Mouse (Mus musculus) kidney, embryonic 16.5 days (tissue): ENCODE measurements around the gene Ppef2. TPM values are rescaled to one million over a fixed set of nuclear protein-coding genes. Genes with fewer than 3 reads are reported as not detected.
"Not testable (repeated sequence)": the region's sequence is repeated elsewhere in the genome, so short reads cannot be mapped to it uniquely, and the experiment has no call there.

Experiments
- ATAC-seq: fragments of 200-750 bp; cut with Nextera tagmentation; 2 replicates; pipeline ENCODE4 v1.8.0; 2017; ENCODE audit warnings: moderate TSS enrichment; ENCODE audit not compliant: low FRiP score, low TSS enrichment
- H3K27ac ChIP-seq: fragments of 300-500 bp; sonication (generic); 2 replicates; pipeline ENCODE4 v1.5.1; 2014; ENCODE audit warnings: low read length
- H3K27me3 ChIP-seq: fragments of 300-500 bp; sonication (generic); 2 replicates; pipeline ENCODE4 v1.6.1; 2014; ENCODE audit warnings: low read length, control low read depth, mixed read lengths; ENCODE audit not compliant: insufficient read depth
- H3K36me3 ChIP-seq: fragments of 300-500 bp; sonication (generic); 2 replicates; pipeline ENCODE4 v1.6.1; 2014; ENCODE audit warnings: low read length, control low read depth, mixed read lengths; ENCODE audit not compliant: insufficient read depth
- H3K4me1 ChIP-seq: fragments of 300-500 bp; sonication (generic); 2 replicates; pipeline ENCODE4 v1.6.1; 2014; ENCODE audit warnings: low read length, control low read depth, mixed read lengths; ENCODE audit not compliant: insufficient read depth
- H3K4me2 ChIP-seq: fragments of 300-500 bp; sonication (generic); replicated peaks from 2 replicates; pipeline ENCODE4 v1.6.1; 2014; ENCODE audit warnings: low read depth, low read length
- H3K4me3 ChIP-seq: fragments of 300-500 bp; sonication (generic); 2 replicates; pipeline ENCODE4 v1.5.1; 2014; ENCODE audit warnings: mild to moderate bottlenecking, low read length
- H3K9ac ChIP-seq: fragments of 300-500 bp; sonication (generic); replicated peaks from 2 replicates; pipeline ENCODE4 v1.6.1; 2014; ENCODE audit warnings: low read length
- H3K9me3 ChIP-seq: fragments of 300-500 bp; sonication (generic); 2 replicates; pipeline ENCODE4 v1.6.1; 2016; ENCODE audit warnings: low read length, control low read depth
- WGBS: fragments of 180-500 bp; shearing (Covaris S2); extraction: QIAGEN DNeasy Blood & Tissue Kit; methylation state at CpG from one replicate; pipeline ENCODE4 v1.1.7; 2014; 5-methylcytosine and 5-hydroxymethylcytosine counted together
- polyA plus RNA-seq: library from polyadenylated mRNA; unstranded; fragments of >200 nt; fragmentation: Nextera tagmentation; extraction: Ambion mirVana; gene quantifications from 2 replicates; pipeline ENCODE4 v1.2.1, GENCODE M21; 2015

Gene Ppef2
- polyA plus RNA-seq, 1 experiment from 2014 or later: 0.37 TPM

GRCm38 (mm10) chr5:92204162-92205036 is 51.7 kb downstream of the Ppef2 start:
- H3K9ac ChIP-seq: no peak overlapping the region
- no peaks in the 10 kb centered on the region for H3K9me3 ChIP-seq
- H3K4me3 ChIP-seq: no peak overlapping the region
- H3K4me2 ChIP-seq: no peak overlapping the region
- ATAC-seq: no peak
- 0 out of 2 replicates have a peak overlapping the region, but pooled peaks have one; percentile 7 for H3K27ac ChIP-seq
- H3K27me3 ChIP-seq: no peaks in the 10 kb centered on the region
- H3K4me1 ChIP-seq: 0 out of 2 replicates have a peak, but pooled peaks cover 10% of the 10 kb centered on the region
- H3K36me3 ChIP-seq: peaks cover 26% of the 10 kb centered on the region
- 81% methylated on average over 6 of the region's 6 CpGs for WGBS

GRCm38 (mm10) chr5:92198266-92198665 is 57.8 kb downstream of the Ppef2 start:
- H3K4me2 ChIP-seq: no peak overlapping the region
- H3K27ac ChIP-seq: no peak overlapping the region
- no peak overlapping the region for H3K9ac ChIP-seq
- peaks cover 54% of the 10 kb centered on the region for H3K36me3 ChIP-seq
- no peak overlapping the region for H3K4me3 ChIP-seq
- no peaks in the 10 kb centered on the region for H3K9me3 ChIP-seq
- 78% methylated on average over 8 of the region's 8 CpGs for WGBS
- H3K27me3 ChIP-seq: no peaks in the 10 kb centered on the region
- no peaks in the 10 kb centered on the region for H3K4me1 ChIP-seq
- no peak; the same call in 1 of the 2 replicates for ATAC-seq

GRCm38 (mm10) chr5:92196895-92197811 is 58.9 kb downstream of the Ppef2 start:
- ATAC-seq: no peak

GRCm38 (mm10) chr5:92195716-92196115 is 60.4 kb downstream of the Ppef2 start:
- H3K4me2 ChIP-seq, H3K27me3 ChIP-seq, H3K4me3 ChIP-seq, H3K4me1 ChIP-seq, H3K9me3 ChIP-seq, ATAC-seq, H3K9ac ChIP-seq, H3K27ac ChIP-seq: not testable (repeated sequence)
- peaks cover 54% of the 10 kb centered on the region for H3K36me3 ChIP-seq
- 30% methylated on average over 2 of the region's 2 CpGs for WGBS

More at GRCm38 (mm10) chr5:92196895-92197811, 58.9 kb downstream of the Ppef2 start:
- Histone ChIP-seq H3K4me2 (no peak overlapping the region), H3K9me3 (no peaks in the 10 kb centered on the region), H3K4me1 (no peaks in the 10 kb centered on the region), H3K4me3 (no peak overlapping the region), H3K27ac (no peak overlapping the region), H3K27me3 (no peaks in the 10 kb centered on the region), H3K9ac (no peak overlapping the region), H3K36me3 (peaks cover 62% of the 10 kb centered on the region)
- WGBS: 84% methylated on average over 15 of the region's 15 CpGs

GRCm38 (mm10) chr5:92188881-92189483 is 67.1 kb downstream of the Ppef2 start:
- H3K36me3 ChIP-seq: peaks cover 46% of the 10 kb centered on the region
- H3K9me3 ChIP-seq: peaks cover 4% of the 10 kb centered on the region; the same call in 1 of the 2 replicates
- H3K4me2 ChIP-seq: no peak overlapping the region
- 97% methylated on average over 7 of the region's 7 CpGs for whole genome bisulfite sequencing
- no peaks in the 10 kb centered on the region for H3K27me3 ChIP-seq
- no peak overlapping the region for H3K27ac ChIP-seq
- H3K4me3 ChIP-seq: no peak overlapping the region
- no peak overlapping the region for H3K9ac ChIP-seq
- no peaks in the 10 kb centered on the region for H3K4me1 ChIP-seq
- ATAC-seq: no peak

GRCm38 (mm10) chr5:92183071-92183830 is 72.8 kb downstream of the Ppef2 start:
- no peak overlapping the region for H3K4me2 ChIP-seq
- H3K27me3 ChIP-seq: no peaks in the 10 kb centered on the region
- ATAC-seq: no peak
- no peak overlapping the region for H3K9ac ChIP-seq
- H3K4me1 ChIP-seq: no peaks in the 10 kb centered on the region
- H3K27ac ChIP-seq: no peak overlapping the region
- WGBS: 77% methylated on average over 8 of the region's 8 CpGs
- no peak overlapping the region for H3K4me3 ChIP-seq
- peaks cover under 1% of the 10 kb centered on the region; the same call in 1 of the 2 replicates for H3K9me3 ChIP-seq
- peaks cover 48% of the 10 kb centered on the region for H3K36me3 ChIP-seq

Other genes starting within 250 kb of the Ppef2 start
- 1.6 TPM in 2 replicates for gene Cdkl2, start 212.4 kb downstream of the Ppef2 start, polyA plus RNA-seq
- 155 and 169 TPM in 2 replicates for gene G3bp2, start 172.6 kb downstream of the Ppef2 start, polyA plus RNA-seq
- gene Uso1, start 118.3 kb downstream of the Ppef2 start, polyA plus RNA-seq: 40.0 and 40.5 TPM in 2 replicates
- gene U90926, start 40.9 kb downstream of the Ppef2 start, polyA plus RNA-seq: 0.37 and 0.45 TPM in 2 replicates
- 24.2 and 24.3 TPM in 2 replicates for gene Naaa, start 21.9 kb upstream of the Ppef2 start, polyA plus RNA-seq
- 39.2 and 42.6 TPM in 2 replicates for gene Sdad1, start 54.2 kb upstream of the Ppef2 start, polyA plus RNA-seq
- gene Cxcl9, start 71.8 kb upstream of the Ppef2 start, polyA plus RNA-seq: not detected in 2 replicates
- 2.6 and 3.5 TPM in 2 replicates for gene Art3, start 75.5 kb upstream of the Ppef2 start, polyA plus RNA-seq
- 1.1 TPM in 2 replicates for gene Cxcl10, start 92.6 kb upstream of the Ppef2 start, polyA plus RNA-seq
- 54.1 and 54.4 TPM in 2 replicates for gene Nup54, start 178.9 kb upstream of the Ppef2 start, polyA plus RNA-seq